Mouse (Mus musculus): ENCODE measurements around the gene Allc. TPM values are rescaled to one million over a fixed set of nuclear protein-coding genes. Genes with fewer than 3 reads are reported as not detected.

Allc gene
- total RNA-seq, 4 experiments from 2014 or later, result 0.74 to 1.3 (median 0.91) TPM

DNA sequence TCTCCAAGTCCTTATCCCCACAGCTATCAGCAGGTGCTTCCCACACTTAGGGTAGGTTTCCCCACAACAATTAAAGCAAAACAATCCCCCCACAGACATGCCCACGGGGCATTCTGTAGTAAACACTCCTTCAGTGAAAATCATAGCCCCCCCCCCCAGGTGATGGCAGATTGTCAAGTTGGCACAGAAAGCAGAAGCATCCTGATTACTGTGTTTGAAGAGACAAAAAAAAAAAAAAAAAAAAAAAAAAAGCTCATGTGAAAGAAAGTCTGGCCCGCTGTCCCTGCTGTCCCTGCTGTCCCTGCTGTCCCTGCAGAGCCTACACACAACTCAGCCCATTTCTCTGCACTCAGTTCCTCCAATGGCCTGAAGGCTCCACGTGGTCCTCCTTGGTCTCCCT, 1.7 kb upstream of the Allc start:
- no peak for DNase-seq (ENCODE audit: low spot score in 2 of 2)

DNA sequence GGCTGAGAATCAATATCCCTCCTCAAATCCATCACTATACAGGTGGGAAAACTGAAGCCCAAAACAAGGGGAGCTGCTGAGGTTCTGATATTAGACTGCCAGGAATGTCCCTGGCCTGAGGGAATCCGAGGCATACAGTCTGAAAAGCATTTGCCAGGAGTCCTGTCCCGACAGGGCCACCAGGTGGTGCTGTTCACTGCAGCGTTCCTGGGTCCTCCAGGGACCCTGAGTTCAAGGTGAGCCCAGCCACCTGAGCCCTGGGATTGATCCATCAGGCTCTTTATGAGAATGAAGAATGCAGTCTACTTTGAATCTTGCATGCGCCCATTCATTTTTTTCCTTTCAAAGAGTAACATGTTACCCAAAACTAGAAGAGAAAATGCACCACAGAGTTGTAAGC, 3.2 kb downstream of the Allc start:
- DNase-seq (ENCODE audit: low spot score in 2 of 2), result no peak

DNA sequence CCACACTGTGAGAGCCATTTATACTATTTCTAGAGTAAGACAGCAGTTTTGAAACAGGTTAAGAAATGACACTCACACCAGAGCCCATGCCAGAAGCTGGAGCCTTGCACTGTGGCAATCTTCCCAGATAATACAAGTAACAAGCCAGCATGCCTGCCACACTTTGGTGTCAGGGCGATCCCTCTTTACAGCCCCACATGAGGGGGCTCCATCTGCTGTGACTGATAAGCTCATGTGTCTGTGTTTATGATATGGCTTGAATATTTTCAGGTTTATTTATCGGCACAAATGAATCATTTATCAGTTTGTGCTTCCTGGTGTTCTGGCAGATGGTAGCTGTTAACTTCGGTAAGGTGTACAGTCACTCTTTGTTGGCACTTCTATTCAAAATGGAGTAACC, 4.2 kb downstream of the Allc start:
- no peak for DNase-seq (ENCODE audit: low spot score in 2 of 2)

DNA sequence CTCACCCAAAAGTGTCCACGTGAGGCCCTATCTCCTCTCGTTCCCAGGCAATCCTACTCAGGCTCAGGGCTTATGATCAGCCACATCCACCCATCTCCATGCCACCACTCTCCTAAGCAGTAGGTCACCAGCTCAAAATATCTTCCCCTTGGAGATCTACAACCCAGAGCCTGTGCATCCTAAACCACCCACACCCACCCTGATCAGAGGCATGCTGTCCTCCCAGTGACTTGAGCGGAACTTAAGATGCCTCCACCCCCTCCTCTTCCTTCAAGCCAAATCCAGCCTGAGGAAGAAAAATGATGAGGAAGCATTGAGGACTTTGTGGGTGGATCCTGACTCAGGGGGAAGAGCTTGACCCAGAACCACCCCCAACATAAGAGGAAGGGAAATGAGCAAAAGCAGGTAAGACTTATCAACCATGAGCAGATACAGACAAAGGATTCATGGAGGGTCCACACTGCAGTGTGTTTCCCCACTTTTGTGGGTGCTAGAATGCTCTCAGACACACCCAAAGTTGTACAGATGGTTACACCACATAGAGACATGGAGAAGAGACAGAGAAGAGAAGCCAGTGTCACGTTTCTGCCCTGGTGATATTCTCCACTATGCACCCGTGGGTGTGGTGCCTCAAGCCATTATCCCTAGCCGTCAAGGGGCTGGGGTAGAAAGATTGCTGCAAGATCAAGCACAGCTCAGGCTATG, 6.8 kb downstream of the Allc start:
- no peak for DNase-seq (ENCODE audit: low spot score in 2 of 2)

DNA sequence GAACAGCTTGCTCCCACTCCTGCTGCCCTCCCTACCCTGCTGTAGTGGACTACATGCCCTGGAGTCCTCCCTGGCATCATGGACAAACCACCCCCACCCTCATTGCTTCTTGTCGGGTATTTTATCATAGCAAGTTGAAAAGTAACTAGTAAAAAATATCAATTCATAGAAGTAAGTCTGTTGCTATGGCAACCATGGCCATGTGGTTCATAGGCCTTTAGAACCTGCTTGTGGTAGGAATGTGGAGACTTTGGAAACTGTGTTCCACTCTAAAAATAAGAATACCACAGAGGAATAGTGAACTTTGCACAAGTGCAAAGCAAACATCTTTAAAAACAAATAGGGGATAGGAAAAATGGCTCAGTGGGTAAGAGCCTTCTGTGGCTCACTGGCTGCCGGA, 10.1 kb downstream of the Allc start:
- no peak for DNase-seq (ENCODE audit: low spot score in 2 of 2)

DNA sequence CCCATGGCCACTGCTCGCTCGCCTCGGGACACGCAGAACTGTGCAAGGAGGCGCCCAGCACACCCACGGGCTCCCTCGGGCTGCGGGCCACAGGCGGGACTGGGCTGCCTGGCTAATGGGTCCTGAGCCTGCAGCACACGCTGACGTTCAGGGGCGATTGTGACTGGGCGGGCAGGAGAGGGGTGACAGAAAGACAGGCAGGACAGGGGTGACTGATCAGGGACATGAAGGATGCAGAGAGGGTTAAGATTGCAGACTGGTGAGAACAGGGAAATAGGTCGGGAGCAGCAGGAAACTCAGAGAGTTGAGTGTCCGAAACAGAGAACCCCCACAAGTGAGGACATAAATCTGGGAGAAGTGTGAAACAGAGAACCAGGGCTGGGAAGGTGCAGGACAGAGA, 30.0 kb downstream of the Allc start, which contains the start of gene Dcdc2c:
TSS of gene Dcdc2c (minus strand) at position 101 of the 400 bp plus-strand sequence.
- DNase-seq (ENCODE audit: low spot score in 2 of 2), result no peak

DNA sequence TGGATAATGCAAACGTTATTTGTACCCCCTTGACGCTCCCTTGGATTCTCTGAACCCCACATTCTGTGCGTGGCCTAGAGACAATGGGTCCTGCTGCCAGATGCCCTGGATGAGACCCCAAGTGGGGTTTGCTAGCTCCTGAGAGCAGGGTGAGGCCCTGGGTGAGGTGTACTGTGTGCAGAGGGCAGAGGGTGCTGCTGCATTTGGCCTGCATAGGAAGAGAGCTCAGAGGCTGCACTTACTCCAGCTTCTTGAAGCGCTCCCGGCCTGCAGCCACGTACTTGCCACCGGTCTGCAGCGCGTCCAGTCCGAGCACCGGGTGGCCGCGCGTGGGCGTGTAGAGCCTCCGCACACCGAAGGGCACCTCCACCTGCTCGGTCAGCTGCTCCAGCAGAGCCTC, 30.5 kb downstream of the Allc start:
- no peak for DNase-seq (ENCODE audit: low spot score in 2 of 2)

DNA sequence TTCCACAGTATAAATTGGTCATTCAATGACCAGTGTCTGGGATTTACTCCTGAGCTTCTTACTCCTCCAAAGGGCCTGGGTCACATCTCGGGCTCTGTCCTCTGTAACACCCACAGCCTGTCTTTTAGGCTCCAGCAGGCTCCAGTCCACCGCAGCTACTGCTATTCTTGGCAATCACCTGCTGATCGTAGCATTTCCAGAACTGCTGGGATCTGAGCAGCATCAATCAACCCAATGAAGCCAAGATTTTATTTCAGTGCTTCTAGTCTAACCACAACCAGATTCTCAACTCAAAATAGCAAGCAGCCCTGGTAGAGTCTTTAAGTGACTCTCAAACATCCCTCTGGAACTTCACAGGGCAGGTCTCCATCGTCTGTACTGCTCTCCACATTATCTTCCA, 33.4 kb downstream of the Allc start:
- no peak for DNase-seq (ENCODE audit: low spot score in 2 of 2)

DNA sequence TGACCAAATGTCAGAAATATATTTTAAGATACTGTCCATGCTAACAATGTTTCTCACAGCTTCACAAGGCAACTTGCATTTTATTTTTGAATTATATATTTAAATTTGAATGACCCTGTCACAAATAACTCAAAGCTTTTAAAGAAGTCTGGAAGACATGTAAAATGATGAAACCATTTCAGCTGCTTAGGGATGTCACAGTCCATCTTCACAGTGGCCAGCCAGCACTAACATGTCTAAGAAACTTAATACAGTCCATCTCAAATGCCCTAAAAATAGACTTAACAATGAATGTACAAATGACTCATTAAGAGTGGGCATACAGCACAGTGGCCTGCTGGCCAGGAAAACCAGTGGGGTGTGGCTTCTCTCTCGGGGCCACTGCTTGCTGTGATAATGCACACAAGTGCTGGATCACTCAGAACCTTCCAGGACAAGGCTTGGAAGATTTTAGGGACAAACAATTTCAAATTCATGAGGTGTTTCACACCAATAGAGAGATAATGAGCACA, 68.0 kb downstream of the Allc start:
- no peak for DNase-seq (ENCODE audit: low spot score in 2 of 2)

DNA sequence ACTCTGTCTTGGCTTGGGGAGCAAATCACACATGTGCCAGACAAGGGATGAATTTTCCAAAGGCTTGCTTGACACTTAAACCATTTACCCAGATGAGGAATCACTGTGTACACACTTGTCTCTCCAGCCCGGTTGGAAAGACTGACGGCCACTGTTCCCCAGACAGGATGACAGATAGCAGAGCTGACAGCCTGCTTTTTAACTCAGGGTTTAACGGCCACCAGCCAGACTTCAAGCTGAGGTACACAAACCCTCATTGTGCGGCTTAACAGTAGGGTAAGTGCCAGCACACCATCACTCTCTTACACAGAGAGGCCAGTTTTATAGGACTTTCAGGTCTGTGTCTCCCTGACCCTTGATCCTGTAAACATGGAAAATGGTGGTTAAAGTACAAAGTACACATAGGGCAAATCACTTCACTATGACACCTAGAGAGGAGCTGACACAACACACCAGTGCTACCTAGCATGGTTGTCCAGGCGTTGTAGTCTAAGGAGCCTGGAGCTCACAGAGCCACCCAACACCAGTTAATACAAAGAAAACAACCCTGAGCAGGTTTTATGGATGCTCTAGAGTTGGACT, 72.5 kb downstream of the Allc start:
- no peak for DNase-seq (ENCODE audit: low spot score in 2 of 2)

Other genes with a start within 250 kb of the Allc start
- gene Dcdc2c, start 30.1 kb downstream of the Allc start, total RNA-seq (2022), result under 1 TPM; 0.48 to 1.00 (median 0.62) TPM
- gene Colec11, start 40.9 kb upstream of the Allc start, total RNA-seq (2022), result under 1 TPM in 3 of 4 experiments, not detected in 1; 0.35 to 0.39 (median 0.35) TPM
- 100 to 1,000 TPM; 266 to 307 (median 284) TPM for gene Rps7, start 53.4 kb upstream of the Allc start, total RNA-seq (2022)
- gene Rnaseh1, start 67.1 kb upstream of the Allc start, total RNA-seq (2022), result 10 to 100 TPM; 12.0 to 12.9 (median 12.7) TPM
- 10 to 100 TPM; 37.5 to 44.6 (median 41.2) TPM for gene Adi1, start 92.7 kb upstream of the Allc start, total RNA-seq (2022)
- gene Trappc12, start 167.9 kb upstream of the Allc start, total RNA-seq (2022), result 10 to 100 TPM; 67.0 to 72.8 (median 70.2) TPM
- 10 to 100 TPM; 57.1 to 65.8 (median 61.0) TPM for gene Eipr1, start 169.3 kb upstream of the Allc start, total RNA-seq (2022)